Mouse (Mus musculus): ENCODE data around the gene Slc35f6. TPM values are rescaled to one million over a fixed set of nuclear protein-coding genes. Genes with fewer than 3 reads are reported as not detected.

Gene Slc35f6
- polyA plus RNA-seq, 1 experiment from 2014 or later = 28.5 TPM

DNA sequence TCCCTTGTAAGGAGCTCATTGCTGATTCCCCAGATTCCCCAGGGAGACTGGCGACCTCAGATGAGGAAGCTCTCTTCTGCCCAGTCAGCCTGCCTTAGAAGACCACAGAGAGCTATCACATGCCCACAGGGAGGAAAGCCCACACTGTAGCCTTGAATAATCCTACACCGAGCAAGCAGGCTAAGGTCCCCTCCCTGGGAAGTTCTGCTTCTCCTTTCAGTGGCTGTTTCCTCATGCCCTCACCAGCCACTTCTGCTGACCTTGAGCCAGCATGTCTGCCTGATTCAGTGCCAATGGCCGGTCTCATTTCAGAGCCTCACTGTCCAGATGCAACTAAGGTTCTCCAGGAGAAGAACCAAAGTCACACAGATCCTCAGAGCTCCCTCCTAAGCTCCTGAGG, 3.0 kb downstream of the Slc35f6 start:
- H3K36me3 ChIP-seq (ENCODE audit: control insufficient read depth, insufficient read depth, low read length) = peaks cover 3% of the 10 kb centered on the region; the same call in 1 of the 2 replicates
- H3K4me3 ChIP-seq (ENCODE audit: low read depth, low read length) = no peak overlapping the region
- whole genome bisulfite sequencing = 83% methylated on average over 3 of the region's 3 CpGs
- H3K27ac ChIP-seq (ENCODE audit: low read length) = no peak overlapping the region
- H3K4me1 ChIP-seq (ENCODE audit: control insufficient read depth, insufficient read depth, low read length) = peaks cover 12% of the 10 kb centered on the region
- no peak overlapping the region for H3K9ac ChIP-seq (replicated peaks; ENCODE audit: low read depth, low read length)
- no peaks in the 10 kb centered on the region for H3K9me3 ChIP-seq (ENCODE audit: control insufficient read depth, low read depth, low read length)
- no peaks in the 10 kb centered on the region for H3K27me3 ChIP-seq (ENCODE audit: control insufficient read depth, insufficient read depth, low read length)
- H3K4me2 ChIP-seq (replicated peaks; ENCODE audit: low read depth, low read length) = no peak overlapping the region
- ATAC-seq (ENCODE audit: insufficient number of reproducible peaks, insufficient read depth, low FRiP score, low read depth) = no peak

GRCm38 (mm10) chr5:30651554-30651953, 3.8 kb downstream of the Slc35f6 start:
- Histone ChIP-seq H3K36me3 (ENCODE audit: control insufficient read depth, insufficient read depth, low read length) (peaks cover 11% of the 10 kb centered on the region; the same call in 1 of the 2 replicates), H3K9ac (replicated peaks; ENCODE audit: low read depth, low read length) (no peak overlapping the region), H3K9me3 (ENCODE audit: control insufficient read depth, low read depth, low read length) (no peaks in the 10 kb centered on the region), H3K27ac (ENCODE audit: low read length) (no peak overlapping the region), H3K27me3 (ENCODE audit: control insufficient read depth, insufficient read depth, low read length) (no peaks in the 10 kb centered on the region), H3K4me2 (replicated peaks; ENCODE audit: low read depth, low read length) (no peak overlapping the region), H3K4me3 (ENCODE audit: low read depth, low read length) (no peak overlapping the region), H3K4me1 (ENCODE audit: control insufficient read depth, insufficient read depth, low read length) (peaks cover 12% of the 10 kb centered on the region)
- ATAC-seq (ENCODE audit: insufficient number of reproducible peaks, insufficient read depth, low FRiP score, low read depth) = no peak
- WGBS = 90% methylated on average over 3 of the region's 3 CpGs

GRCm38 (mm10) chr5:30653246-30653645, 5.5 kb downstream of the Slc35f6 start:
- no peak overlapping the region for H3K9ac ChIP-seq (replicated peaks; ENCODE audit: low read depth, low read length)
- no peak overlapping the region for H3K4me2 ChIP-seq (replicated peaks; ENCODE audit: low read depth, low read length)
- no peak overlapping the region for H3K4me3 ChIP-seq (ENCODE audit: low read depth, low read length)
- H3K4me1 ChIP-seq (ENCODE audit: control insufficient read depth, insufficient read depth, low read length) = peaks cover 7% of the 10 kb centered on the region
- H3K27ac ChIP-seq (ENCODE audit: low read length) = no peak overlapping the region
- H3K27me3 ChIP-seq (ENCODE audit: control insufficient read depth, insufficient read depth, low read length) = no peaks in the 10 kb centered on the region
- no peaks in the 10 kb centered on the region for H3K9me3 ChIP-seq (ENCODE audit: control insufficient read depth, low read depth, low read length)
- WGBS = 79% methylated on average over 6 of the region's 6 CpGs
- peaks cover 22% of the 10 kb centered on the region; the same call in 1 of the 2 replicates for H3K36me3 ChIP-seq (ENCODE audit: control insufficient read depth, insufficient read depth, low read length)
- no peak for ATAC-seq (ENCODE audit: insufficient number of reproducible peaks, insufficient read depth, low FRiP score, low read depth)

DNA sequence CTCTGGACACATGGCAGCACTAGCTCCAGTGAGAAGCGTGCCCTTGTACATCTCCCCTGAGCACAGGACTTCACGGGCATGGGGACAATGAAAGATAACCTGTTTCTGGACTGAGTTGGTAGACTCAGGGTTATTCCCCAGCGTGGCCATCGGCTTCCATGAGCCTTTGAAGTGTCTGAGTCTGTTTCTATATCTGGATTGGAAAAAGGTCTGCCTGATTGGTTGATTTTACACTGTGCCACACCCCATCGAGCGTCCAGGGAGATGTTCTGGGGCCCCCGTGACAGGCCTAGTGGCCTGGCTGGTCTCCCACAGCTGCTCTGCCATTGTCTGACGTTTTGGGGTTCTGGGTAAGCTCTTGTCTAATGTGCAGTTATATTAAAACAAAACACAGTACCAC, 7.3 kb downstream of the Slc35f6 start:
- H3K4me3 ChIP-seq (ENCODE audit: low read depth, low read length) = no peak overlapping the region
- no peak overlapping the region for H3K27ac ChIP-seq (ENCODE audit: low read length)
- peaks cover 22% of the 10 kb centered on the region; the same call in 1 of the 2 replicates for H3K36me3 ChIP-seq (ENCODE audit: control insufficient read depth, insufficient read depth, low read length)
- H3K9me3 ChIP-seq (ENCODE audit: control insufficient read depth, low read depth, low read length) = no peaks in the 10 kb centered on the region
- no peak overlapping the region for H3K4me2 ChIP-seq (replicated peaks; ENCODE audit: low read depth, low read length)
- 78% methylated on average over 8 of the region's 8 CpGs for WGBS
- H3K4me1 ChIP-seq (ENCODE audit: control insufficient read depth, insufficient read depth, low read length) = no peaks in the 10 kb centered on the region
- no peak for ATAC-seq (ENCODE audit: insufficient number of reproducible peaks, insufficient read depth, low FRiP score, low read depth)
- H3K9ac ChIP-seq (replicated peaks; ENCODE audit: low read depth, low read length) = no peak overlapping the region
- no peaks in the 10 kb centered on the region for H3K27me3 ChIP-seq (ENCODE audit: control insufficient read depth, insufficient read depth, low read length)

GRCm38 (mm10) chr5:30655526-30656195, 7.9 kb downstream of the Slc35f6 start:
- no peak for ATAC-seq (ENCODE audit: insufficient number of reproducible peaks, insufficient read depth, low FRiP score, low read depth)
- Histone ChIP-seq H3K4me3 (ENCODE audit: low read depth, low read length) (no peak overlapping the region), H3K27me3 (ENCODE audit: control insufficient read depth, insufficient read depth, low read length) (no peaks in the 10 kb centered on the region), H3K9me3 (ENCODE audit: control insufficient read depth, low read depth, low read length) (no peaks in the 10 kb centered on the region), H3K4me2 (replicated peaks; ENCODE audit: low read depth, low read length) (no peak overlapping the region), H3K4me1 (ENCODE audit: control insufficient read depth, insufficient read depth, low read length) (no peaks in the 10 kb centered on the region), H3K9ac (replicated peaks; ENCODE audit: low read depth, low read length) (no peak overlapping the region), H3K27ac (ENCODE audit: low read length) (no peak overlapping the region), H3K36me3 (ENCODE audit: control insufficient read depth, insufficient read depth, low read length) (peaks cover 22% of the 10 kb centered on the region; the same call in 1 of the 2 replicates)
- 92% methylated on average over 6 of the region's 6 CpGs for WGBS

DNA sequence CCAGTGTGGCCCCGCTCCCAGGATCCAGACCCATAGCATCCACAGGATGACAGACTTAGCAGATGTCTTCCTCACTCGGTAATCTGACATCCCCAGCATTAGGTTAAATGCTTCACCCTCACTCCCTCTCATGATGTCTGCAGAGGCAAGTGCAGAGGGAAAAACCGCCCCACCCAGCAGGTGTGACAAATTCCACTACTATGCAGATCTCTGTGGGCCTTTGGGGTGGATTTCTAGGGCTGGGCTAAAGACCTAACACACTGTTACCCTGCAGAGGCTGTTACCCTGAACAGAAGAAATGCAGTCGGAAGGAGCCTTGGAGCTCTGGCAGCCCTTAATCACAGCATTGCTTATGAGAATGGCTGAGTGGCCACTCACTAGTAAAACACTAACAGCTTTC, 11.3 kb downstream of the Slc35f6 start:
- Histone ChIP-seq H3K9me3 (ENCODE audit: control insufficient read depth, low read depth, low read length) (no peaks in the 10 kb centered on the region), H3K27me3 (ENCODE audit: control insufficient read depth, insufficient read depth, low read length) (no peaks in the 10 kb centered on the region), H3K4me3 (ENCODE audit: low read depth, low read length) (no peak overlapping the region), H3K27ac (ENCODE audit: low read length) (no peak overlapping the region), H3K9ac (replicated peaks; ENCODE audit: low read depth, low read length) (no peak overlapping the region), H3K4me2 (replicated peaks; ENCODE audit: low read depth, low read length) (no peak overlapping the region), H3K4me1 (ENCODE audit: control insufficient read depth, insufficient read depth, low read length) (no peaks in the 10 kb centered on the region), H3K36me3 (ENCODE audit: control insufficient read depth, insufficient read depth, low read length) (peaks cover 22% of the 10 kb centered on the region; the same call in 1 of the 2 replicates)
- 79% methylated on average over 4 of the region's 4 CpGs for WGBS
- no peak for ATAC-seq (ENCODE audit: insufficient number of reproducible peaks, insufficient read depth, low FRiP score, low read depth)

- H3K9me3 ChIP-seq (ENCODE audit: control insufficient read depth, low read depth, low read length) = no peaks in the 10 kb centered on the region
- H3K4me1 ChIP-seq (ENCODE audit: control insufficient read depth, insufficient read depth, low read length) = no peaks in the 10 kb centered on the region
- H3K9ac ChIP-seq (replicated peaks; ENCODE audit: low read depth, low read length) = no peak overlapping the region
- WGBS = 95% methylated on average over 1 of the region's 1 CpGs
- H3K27ac ChIP-seq (ENCODE audit: low read length) = no peak overlapping the region
- no peak for ATAC-seq (ENCODE audit: insufficient number of reproducible peaks, insufficient read depth, low FRiP score, low read depth)
- H3K27me3 ChIP-seq (ENCODE audit: control insufficient read depth, insufficient read depth, low read length) = no peaks in the 10 kb centered on the region
- H3K36me3 ChIP-seq (ENCODE audit: control insufficient read depth, insufficient read depth, low read length) = peaks cover 22% of the 10 kb centered on the region; the same call in 1 of the 2 replicates
- no peak overlapping the region for H3K4me3 ChIP-seq (ENCODE audit: low read depth, low read length)
- no peak overlapping the region for H3K4me2 ChIP-seq (replicated peaks; ENCODE audit: low read depth, low read length)
Observed at GRCm38 (mm10) chr5:30660278-30660677, 12.5 kb downstream of the Slc35f6 start.

DNA sequence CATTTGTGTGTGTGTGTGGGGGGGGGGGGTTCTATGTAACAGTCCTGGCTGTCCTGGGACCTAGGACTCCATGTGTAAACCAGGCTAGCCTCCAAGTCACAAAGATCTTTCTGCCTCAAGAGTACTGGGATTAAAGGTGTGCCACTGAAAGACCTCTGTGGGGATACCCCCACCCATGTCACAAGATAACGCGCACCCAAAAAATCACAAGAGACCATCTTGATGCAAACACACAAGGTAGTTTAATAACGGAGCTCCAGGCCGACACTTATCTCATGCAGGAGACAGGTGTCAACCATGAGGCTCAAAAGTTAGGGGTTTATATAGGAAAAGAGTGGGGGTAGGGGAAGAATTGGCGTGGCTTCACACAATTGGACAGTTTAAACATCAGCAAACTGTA, 13.1 kb downstream of the Slc35f6 start:
- no peak overlapping the region for H3K4me2 ChIP-seq (replicated peaks; ENCODE audit: low read depth, low read length)
- no peak overlapping the region for H3K27ac ChIP-seq (ENCODE audit: low read length)
- H3K36me3 ChIP-seq (ENCODE audit: control insufficient read depth, insufficient read depth, low read length) = peaks cover 19% of the 10 kb centered on the region; the same call in 1 of the 2 replicates
- H3K9me3 ChIP-seq (ENCODE audit: control insufficient read depth, low read depth, low read length) = no peaks in the 10 kb centered on the region
- H3K4me3 ChIP-seq (ENCODE audit: low read depth, low read length) = no peak overlapping the region
- 92% methylated on average over 5 of the region's 5 CpGs for WGBS
- no peak for ATAC-seq (ENCODE audit: insufficient number of reproducible peaks, insufficient read depth, low FRiP score, low read depth)
- no peaks in the 10 kb centered on the region for H3K4me1 ChIP-seq (ENCODE audit: control insufficient read depth, insufficient read depth, low read length)
- no peak overlapping the region for H3K9ac ChIP-seq (replicated peaks; ENCODE audit: low read depth, low read length)
- H3K27me3 ChIP-seq (ENCODE audit: control insufficient read depth, insufficient read depth, low read length) = no peaks in the 10 kb centered on the region

DNA sequence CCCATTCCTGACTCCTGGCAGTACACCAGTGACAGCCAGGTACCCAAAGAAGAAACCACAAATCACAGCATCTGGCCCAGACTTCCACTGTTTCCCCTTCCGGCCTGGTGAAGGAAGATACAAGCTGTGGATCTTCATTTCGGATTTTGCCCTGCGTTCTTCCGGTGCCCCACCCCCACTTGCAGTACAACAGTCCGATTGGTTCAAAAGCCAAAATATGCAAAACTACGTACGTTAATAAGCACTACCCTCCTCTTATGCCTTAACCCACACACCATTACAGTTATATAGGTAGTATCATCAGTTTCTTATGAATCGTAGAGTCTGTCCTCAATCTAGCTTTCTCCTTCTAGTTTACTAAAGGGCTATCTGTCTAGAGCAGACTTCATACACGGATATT, 17.6 kb downstream of the Slc35f6 start:
- H3K27ac ChIP-seq (ENCODE audit: low read length) = no peak overlapping the region
- WGBS = 90% methylated on average over 9 of the region's 9 CpGs
- no peak overlapping the region for H3K9ac ChIP-seq (replicated peaks; ENCODE audit: low read depth, low read length)
- H3K36me3 ChIP-seq (ENCODE audit: control insufficient read depth, insufficient read depth, low read length) = peaks cover 2% of the 10 kb centered on the region; the same call in 1 of the 2 replicates
- H3K4me3 ChIP-seq (ENCODE audit: low read depth, low read length) = no peak overlapping the region
- no peaks in the 10 kb centered on the region for H3K9me3 ChIP-seq (ENCODE audit: control insufficient read depth, low read depth, low read length)
- H3K27me3 ChIP-seq (ENCODE audit: control insufficient read depth, insufficient read depth, low read length) = no peaks in the 10 kb centered on the region
- H3K4me2 ChIP-seq (replicated peaks; ENCODE audit: low read depth, low read length) = no peak overlapping the region
- ATAC-seq (ENCODE audit: insufficient number of reproducible peaks, insufficient read depth, low FRiP score, low read depth) = no peak
- peaks cover 10% of the 10 kb centered on the region for H3K4me1 ChIP-seq (ENCODE audit: control insufficient read depth, insufficient read depth, low read length)
